Mouse (Mus musculus) adrenal gland, postnatal 4 days (tissue): Measurements from ENCODE around the gene Mpst. TPM values are rescaled to one million over a fixed set of nuclear protein-coding genes. Genes with fewer than 3 reads are reported as not detected.

ENCODE experiments used
- DNase-seq, 2 experiments: peaks; one replicate each; pipeline ENCODE4 v3.0.0; 2021 to 2022; ENCODE audit warnings: low spot score in 2 of 2, mixed read lengths in 2 of 2
- total RNA-seq, 2 experiments: library from RNA; stranded (reverse); gene quantifications; 2 replicates each; pipeline ENCODE4 v1.2.3; 2021

Gene Mpst
- total RNA-seq, 2 experiments from 2014 or later, result 52.8 to 53.8 TPM

DNA sequence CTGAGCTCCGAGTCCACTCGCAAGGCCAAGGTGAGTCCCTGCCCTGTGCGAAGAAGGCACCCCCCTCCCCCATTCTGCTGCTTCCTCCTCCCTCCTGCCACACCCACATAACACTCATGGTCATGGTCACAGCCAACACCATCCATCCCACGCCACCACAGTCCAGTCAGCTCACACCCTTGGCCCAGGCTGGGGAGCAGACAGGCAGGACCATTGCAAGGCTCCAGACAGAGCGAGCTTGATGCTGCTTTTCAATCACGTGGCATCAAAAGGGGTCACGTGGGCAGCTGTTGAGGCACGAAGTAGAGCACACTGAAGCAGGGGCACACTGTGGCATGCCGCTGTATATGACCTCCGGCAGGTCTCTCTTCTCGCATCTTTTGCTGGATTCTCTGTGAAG is 29.5 kb downstream of the Mpst start:
- no peak for DNase-seq

DNA sequence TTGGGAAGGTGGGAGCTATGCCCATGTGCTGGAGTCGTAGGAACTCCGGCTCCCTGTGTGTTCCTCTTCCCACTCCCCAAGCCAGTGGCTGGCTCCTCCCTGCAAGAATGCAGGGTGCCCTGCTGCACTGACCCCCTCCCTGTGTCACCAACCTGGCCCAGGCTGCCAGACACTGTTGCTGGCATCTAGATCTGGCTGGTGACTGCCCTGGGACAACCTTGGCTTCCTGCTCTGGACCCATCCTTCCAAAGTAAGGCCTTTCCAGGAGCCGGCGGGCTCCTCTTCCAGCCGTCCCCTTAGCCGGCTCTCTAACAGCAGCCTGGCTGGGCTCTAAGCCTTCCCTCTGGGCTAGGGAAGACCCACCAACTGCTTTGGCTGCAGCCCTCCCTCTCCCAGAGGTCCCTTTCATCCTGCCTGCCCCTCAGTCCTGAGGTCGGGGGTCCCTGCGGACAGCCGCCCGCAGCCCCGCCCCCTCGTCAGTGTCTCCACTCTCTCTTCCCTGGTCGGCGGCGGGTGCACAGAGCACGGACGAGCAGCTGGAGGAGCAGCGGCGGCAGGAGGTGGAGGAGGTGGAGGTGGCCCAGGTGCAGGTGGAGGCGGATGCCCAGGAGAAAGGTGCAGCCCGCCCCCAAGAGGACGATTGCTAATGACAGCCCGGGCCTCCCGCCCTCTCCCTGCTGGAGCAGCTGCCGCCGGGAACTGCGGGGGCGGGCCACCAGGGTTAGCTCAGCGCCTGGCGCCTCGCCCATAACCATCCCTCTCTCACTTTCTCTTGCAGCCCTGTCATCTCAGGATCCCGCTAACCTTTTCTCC is 30.4 kb downstream of the Mpst start:
- DNase-seq, result peak; percentile 72 to 76

DNA sequence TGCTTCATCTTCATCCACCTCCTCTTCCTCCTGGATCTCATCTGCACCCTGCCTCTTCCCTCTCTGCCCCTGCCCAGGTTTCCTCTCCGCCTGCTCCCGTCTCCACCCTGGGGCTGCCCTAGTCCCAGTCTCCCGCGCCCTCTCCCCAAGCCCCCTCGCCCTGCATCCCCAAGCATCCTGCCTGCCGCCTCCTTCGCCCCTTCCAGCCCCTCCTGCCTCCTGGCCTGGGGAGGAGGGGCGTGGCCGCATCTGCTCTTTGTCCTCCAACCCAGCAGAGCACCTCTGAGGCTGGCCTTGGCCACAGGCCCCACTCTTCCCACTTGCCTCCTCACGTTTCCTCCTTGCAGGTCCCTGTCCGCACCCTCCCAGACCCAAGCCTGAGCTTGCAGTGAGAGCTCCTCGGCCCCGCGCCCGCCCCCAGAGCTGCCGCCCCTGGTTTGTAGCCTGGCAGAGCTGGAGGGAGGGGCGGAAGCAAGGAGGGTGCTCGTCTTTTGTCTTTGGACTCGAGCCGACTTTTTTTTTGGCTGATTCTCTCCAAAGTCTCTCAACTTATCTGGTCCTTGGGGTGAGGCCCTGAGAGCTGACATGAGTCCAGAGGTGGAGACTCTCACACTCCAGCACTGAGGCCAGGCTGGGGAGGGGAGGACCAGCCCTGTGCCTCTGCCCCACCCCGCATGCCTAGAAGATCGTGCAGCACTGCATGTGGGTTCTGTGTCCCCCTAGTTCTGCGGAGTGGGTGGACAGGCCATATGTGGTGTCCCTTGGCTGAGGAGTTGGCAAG is 31.2 kb downstream of the Mpst start:
- DNase-seq, result peak; percentile 41 to 68

DNA sequence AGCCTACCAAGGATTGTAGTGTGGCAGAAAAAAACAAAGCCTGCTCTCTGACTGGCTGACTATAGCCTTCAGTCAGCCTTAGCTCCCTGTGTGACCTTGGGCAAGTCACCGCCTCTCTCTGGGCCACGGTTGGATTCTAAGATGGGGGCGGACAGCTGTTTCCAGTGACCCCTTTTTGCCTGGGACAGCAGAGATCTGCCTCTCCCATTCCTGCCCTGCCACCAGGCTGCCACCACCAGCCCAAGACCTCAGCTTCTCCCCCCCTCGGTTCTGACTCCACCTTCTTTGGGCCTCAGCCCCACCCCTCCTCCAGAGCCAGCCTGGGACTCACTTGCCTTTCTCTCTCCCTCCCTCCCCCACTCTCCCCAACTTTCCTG is 31.8 kb downstream of the Mpst start:
- peak in 1 of 2 experiments; percentile 27 for DNase-seq

DNA sequence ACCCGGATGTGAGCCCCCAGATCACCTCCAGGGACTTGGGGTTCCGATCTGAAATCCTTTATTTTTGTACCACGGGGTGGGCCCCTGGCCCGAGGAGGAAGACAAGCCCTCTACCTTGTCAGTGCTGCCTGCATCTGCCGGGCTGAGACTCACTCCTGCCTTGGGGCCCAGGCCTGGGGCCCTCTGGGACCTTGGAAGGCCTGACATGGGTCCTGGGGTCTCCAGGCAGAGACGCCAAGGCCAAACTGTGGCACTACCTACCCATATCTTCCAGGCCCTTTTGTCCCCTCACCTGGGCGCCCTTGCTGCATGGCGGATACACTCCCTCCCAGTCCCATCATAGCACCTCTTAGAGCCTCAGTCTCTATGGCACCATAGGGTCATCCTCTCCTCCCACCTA is 32.3 kb downstream of the Mpst start:
- DNase-seq, result no peak

DNA sequence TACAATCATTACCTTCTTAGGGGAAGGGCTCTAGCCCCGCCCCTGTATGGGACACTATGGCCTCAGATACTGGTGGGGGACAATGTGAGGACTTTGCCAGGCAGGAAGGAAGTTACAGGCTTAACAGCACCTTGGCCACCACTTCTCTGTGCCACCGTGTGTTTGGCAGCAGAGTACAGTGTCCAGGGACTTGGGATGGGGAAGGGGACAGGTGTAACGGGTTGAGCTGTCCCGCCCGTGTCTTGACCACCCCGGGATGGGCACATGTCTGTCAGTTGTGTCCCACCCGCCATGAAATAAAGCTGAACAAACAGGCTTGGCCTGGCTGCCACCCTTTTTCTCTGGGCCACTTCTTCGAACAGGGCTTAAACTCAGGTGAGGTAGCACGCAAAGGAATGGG is 32.8 kb downstream of the Mpst start:
- no peak for DNase-seq

DNA sequence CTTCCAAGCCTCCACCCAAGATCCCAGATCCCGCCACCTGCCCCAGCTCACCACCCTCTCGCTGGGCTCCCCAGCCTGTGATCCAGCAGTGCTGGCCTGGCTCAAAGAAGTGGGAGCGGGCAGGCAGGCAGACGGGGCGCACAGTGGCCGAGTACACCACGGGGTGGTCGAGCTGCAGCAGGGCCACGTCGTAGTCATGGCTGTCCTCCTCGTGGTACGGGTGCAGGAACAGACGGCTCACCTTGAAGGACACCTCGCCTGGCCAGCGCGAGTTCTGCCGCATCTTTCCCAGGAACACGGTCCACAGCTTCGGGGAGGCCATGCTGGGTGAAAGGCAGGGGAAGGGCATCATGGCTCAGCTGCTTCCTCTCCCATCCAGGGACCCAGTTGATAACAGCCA is 36.0 kb downstream of the Mpst start:
- DNase-seq, result no peak

DNA sequence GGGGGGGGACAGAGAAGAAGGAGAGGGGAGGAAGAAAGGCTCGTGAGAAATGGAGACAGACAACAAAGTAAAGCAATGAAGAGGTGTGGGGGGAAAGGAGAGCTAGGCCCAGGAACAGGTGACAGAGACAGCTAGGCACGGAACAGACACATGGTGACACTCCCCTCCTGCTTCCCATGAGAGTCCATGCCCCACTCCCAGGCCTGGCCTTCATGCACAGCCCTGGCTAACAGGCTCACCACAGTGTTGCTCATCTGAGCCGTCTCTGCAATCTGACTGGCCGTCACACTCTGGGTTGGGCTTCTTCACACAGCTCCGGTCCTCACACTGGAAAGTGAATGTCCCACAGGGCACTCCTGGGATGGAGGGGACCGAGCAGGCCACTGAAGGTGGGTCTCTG is 37.6 kb downstream of the Mpst start:
- DNase-seq, result no peak

DNA sequence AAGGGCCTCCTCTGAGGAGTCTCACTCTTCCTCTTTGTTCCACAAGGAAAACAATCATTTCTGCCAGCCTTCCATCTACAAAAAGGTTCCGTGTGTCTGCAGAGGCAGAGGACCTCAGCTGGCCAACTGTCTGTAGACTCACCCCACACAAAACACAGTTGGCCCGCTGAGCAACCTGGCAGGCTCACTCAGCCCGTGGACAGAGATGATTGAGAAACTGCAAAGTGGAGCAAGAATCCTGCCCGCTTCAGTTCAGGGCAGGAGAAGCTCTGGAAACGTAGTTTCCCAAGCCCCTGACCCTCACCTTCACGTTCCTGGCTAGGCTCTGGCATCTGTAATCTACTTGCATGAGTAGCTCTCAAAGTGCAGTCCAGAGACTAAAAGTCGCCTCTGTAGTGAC is 40.9 kb downstream of the Mpst start:
- DNase-seq, result no peak

DNA sequence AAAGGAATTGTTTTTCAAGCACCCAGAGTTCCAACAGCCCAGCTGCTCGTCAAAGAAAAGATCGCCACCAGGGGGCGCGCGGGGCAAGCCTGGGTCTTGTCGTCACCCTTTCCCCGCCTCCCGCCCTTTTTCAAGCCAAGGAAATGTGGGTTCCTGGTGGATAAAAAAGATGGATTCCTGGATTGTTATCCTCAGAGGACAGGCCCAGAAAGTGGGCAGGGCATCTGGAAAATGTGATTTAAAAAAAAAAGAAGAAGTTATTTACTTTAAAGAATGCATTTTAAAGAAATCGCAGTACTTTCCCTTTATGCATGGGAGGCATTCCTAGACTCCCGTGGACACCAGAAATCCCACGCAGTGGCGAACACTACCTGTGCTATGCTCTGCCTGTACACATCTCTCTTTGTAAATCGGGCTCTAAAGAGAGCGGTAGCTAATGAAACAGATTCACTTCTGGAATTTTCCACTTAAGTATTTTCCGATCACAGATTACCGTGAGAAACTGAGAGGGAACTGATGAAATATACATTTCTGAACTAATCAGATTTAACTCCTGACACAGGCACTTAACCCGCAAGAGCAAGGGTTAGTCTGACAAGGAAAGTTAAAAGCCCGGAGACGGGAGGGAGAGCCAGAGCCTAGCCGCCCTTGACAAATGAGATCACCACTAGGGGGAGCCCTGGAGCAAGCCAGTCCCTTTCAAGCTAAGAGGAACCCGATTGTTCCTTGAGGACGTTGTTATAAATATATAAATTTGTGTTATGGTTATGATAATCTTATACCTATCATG is 41.7 kb downstream of the Mpst start:
- peak; percentile 93 to 97 for DNase-seq

DNA sequence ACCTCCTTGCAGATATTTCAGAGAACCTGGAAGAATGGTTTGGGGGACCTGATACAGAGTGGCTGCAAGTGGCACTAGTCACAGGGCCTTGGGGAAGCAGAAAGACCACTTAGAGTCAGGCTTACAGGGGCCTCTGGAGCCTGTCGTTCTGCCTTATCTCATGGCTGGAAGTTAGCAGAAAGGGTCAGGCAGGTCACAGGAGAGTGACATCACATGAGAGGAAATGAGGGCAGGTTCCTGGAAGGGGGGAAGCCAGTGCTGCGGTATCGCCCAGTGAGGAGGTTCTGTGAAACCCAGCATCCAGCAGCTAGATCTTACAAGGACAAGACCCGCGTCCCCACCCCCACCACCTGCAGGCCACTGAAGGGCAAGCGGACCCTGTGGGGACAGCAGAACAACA is 42.9 kb downstream of the Mpst start:
- DNase-seq, result no peak

DNA sequence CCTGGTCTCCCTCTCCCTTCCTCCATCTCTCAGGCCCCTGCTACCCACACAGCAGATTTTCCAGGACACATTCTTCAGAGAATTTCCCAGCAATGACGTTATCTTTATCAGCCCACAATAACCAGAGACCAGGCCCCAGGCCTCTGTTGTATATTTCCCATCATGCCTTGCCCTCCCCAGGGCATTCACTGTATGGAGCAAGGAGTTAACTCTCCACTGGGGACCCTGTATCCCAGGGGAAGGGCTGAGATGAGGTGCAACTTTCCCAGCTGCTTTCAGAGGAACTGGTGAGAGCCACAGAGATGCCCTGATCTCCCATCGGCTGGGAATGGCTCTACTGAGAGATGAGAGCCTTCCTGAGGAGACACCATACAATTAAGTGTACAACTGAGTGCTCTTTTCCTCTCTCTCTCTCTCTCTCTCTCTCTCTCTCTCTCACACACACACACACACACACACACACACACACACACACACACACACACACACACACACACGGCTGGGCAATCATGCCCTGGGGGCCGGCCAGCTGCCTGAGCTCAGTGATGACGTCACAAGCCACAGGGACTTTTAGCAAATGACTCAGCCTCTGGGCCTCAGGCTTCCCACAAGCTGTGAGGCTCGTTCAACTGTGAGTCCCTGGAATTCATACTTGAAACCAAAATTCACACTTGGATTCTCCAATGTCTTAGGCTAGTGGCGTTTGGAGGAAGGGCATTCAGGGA is 43.6 kb downstream of the Mpst start:
- DNase-seq, result no peak

DNA sequence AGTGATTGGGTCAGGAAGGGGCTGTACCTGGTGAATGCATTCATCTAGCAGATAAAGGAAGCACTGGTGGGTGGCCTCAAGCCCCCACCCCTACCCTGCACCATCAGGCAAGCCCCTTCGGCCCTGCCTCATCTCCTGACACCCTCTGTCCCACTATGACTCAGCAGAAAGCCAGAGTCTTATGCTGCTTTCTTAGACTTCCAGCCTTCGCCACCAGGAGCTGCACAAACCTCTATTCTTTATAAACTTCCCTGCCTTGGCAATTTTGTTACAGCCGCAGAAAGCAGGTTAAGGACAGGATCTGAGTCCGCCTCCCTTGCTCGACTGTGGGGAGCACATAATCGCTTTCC is 44.2 kb downstream of the Mpst start:
- DNase-seq, result no peak

DNA sequence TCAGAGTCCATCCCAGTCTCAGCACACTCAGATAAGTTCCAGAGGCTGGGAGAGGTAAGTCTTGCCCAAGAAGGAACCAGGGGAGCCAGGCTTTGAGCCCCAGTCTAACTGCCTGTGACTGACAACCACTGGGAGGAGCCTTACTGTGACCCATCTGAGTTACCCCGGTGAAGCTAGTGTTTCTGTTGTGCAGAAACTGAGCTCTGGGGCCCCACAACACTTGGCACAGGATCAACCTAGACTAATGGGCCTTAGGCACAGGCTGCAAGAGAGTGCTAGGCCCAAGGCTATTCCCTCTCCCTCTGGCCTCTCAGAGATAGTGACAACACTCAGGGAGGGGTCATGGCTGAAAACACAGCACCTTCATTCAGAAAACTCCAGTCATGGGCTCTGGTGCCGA is 45.0 kb downstream of the Mpst start:
- DNase-seq, result no peak

DNA sequence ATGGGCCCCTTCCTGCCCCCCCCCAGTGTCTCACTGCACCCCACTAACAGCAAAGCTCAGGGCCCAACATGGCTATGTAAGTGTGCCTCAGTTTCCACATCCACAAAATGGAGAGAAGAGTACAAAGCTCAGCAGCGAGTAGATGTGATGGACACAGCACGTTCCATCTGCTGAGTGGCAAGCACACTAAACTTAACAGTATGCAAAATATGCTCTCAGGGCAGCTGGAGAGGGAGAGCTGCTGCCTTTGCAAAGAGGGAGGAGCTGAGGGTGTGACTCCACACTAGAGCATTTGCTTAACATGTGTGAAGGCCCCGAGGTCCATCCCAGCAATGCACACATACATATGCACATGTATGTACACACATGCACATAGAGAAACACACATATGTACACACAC is 46.7 kb downstream of the Mpst start:
- no peak for DNase-seq

DNA sequence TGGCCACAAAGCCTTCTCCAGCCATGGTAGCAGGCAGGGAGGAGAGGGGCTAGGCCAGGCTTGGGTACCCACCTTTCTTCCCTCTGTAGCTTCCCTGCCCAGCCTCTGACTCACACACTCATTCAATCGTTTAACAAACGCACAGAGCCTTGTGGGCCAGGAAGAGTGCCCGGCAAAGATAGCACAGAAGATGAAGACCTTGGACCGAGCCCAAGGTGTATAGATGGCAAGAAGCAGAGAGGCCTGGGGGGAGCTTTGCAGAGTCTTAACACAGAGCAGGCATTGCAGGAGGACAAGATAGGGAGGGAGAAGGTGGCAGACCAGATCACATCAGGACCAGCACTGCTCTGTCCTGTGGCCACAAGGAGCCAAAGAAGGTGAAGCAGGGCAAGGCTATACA is 49.0 kb downstream of the Mpst start:
- no peak for DNase-seq

DNA sequence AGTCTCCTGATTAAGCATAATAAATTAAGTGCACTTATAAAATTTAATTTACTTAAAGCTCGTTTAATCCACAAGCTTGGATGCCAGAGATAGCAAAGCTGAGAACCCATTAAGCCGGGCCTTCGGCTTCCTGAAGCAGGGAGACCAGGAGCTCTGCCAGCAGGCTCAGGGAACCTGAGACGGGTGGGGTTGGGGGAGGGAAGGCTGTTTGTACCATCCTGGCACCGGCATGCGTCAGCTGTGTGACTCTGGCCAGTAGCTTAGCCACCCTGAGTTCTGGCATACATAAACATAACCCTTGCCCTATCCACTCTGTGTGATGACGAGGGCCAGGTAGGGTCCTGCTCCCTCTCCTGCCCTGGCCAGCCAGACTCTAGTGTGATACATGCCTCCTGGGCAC is 49.8 kb downstream of the Mpst start:
- no peak for DNase-seq

DNA sequence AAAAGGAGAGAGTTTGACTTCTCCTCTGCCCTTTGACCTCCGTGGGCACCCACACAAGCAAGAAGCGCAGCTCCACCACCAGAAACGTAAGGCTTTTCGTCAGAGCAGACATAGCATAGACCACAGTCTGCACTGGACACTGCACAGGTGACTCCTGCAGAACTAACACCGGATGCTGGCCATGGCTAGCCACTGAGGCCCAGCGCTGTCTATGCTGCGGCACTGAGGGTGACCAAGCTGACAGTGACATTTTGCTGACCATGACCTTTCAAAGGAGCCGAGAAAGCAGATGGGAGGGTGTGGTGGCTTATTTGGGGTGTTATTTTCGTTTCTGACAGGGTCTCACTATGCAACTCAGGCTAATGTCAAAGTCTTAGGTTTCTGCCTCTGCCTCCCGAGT is 51.0 kb downstream of the Mpst start:
- no peak for DNase-seq

DNA sequence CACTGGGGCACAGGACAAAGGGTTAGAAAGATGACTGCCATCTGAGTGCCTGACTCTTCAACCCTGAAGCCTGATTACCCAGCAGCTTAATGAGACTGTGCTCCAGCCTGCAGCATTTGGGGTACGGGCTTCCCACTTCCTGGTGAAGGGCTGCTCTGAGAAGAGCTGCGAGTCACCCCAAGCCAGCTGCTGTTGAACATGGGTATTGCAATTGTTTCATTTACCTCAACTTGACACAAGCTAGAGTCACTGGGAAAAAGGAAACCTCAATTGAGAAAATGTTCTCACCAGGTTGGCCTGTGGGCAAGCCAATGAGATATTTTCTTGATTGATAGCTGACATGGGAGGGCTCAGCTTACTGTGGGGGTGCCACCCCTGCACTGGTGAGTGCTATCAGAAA is 56.8 kb downstream of the Mpst start:
- DNase-seq, result no peak
